15 mouse cellular contexts compared by ENCODE assay signal in the genomic region with DNA sequence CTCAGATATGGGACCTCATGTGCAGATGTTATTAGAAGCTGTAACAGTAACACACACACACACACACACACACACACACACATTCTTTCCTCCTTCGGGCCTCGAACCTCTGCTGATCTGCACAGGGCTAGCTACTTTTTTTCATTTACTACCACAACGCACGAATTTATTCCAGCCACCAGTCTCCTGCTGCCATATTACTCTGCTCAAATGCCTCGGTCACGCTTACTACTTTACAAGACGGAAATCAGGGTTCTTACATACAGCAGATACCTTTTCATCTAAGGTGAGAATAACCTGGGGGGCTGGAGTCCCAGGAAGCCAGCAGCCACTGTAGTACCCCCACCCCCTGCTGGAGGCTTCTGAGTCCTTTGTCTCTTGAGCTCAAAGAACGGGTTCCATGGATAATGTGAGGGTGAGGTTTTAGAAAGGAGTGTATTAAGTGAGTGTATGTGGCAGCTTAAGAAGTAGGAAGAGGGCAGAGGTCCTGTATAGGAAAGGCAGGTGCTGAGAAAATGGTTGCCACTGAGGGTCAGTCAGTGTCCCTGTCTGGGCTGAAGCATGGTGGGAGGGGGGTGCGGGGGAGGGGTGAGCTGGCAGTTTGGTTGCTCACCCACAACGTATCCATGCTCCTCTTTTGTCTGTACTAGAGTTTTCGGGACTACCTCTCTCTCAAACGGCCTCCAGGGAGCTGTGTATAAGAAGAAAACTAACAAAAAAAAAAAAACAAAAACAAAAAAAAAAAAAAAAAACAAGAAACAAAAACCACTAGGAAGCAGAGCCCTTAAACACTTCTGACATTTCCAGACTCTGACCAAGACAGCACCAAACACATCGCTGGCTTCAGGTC.
"Had no signal": no experiment of that assay in that cellular context is flagged by ENCODE, and none has a peak within 500 bp of the region (broad histone marks: within the 10 kb centered on the region; RNA-seq: fewer than 3 reads in every experiment).

No protein-coding gene starts in this region.

- H3K9ac ChIP-seq: liver, embryonic 13.5 days; liver, embryonic 15.5 days; liver, postnatal 0 days; lung, embryonic 14.5 days; midbrain, embryonic 12.5 days; neural tube, embryonic 12.5 days; stomach, embryonic 15.5 days had no signal

- H3K9me3 ChIP-seq: liver, embryonic 13.5 days; liver, embryonic 15.5 days; midbrain, embryonic 12.5 days; neural tube, embryonic 12.5 days; stomach, embryonic 15.5 days had no signal

- H3K36me3 ChIP-seq: liver, embryonic 13.5 days; liver, embryonic 15.5 days; midbrain, embryonic 12.5 days; neural tube, embryonic 12.5 days; stomach, embryonic 15.5 days had no signal

- DNase-seq: liver, embryonic 13.5 days; liver, postnatal 0 days; lung, embryonic 14.5 days; lung, postnatal 10 days; lung, postnatal 36 days; midbrain, embryonic 14.5 days; thymus, adult 2 months; thymus, postnatal 25 days; thymus, postnatal 4 days had no signal

- H3K4me3 ChIP-seq: liver, embryonic 13.5 days; liver, embryonic 15.5 days; megakaryocyte, embryonic 14.5 days; midbrain, embryonic 12.5 days; neural tube, embryonic 12.5 days; stomach, embryonic 15.5 days had no signal

- H3K4me2 ChIP-seq: liver, embryonic 13.5 days; liver, embryonic 15.5 days; neural tube, embryonic 12.5 days had no signal

- H3K27ac ChIP-seq: liver, embryonic 13.5 days; liver, embryonic 15.5 days; macrophage; midbrain, embryonic 12.5 days; neural tube, embryonic 12.5 days; stomach, embryonic 15.5 days had no signal

- ATAC-seq: liver, postnatal 0 days had no signal

- H3K4me1 ChIP-seq: liver, embryonic 15.5 days had no signal

- H3K27me3 ChIP-seq: stomach, embryonic 15.5 days had no signal
